Mouse (Mus musculus) liver, postnatal 0 days (tissue): Measurements from ENCODE around the gene A030005K14Rik. TPM values are rescaled to one million over a fixed set of nuclear protein-coding genes. Genes with fewer than 3 reads are reported as not detected.

Source experiments
- ATAC-seq: fragments of 200-750 bp; cut with Nextera tagmentation; 2 replicates; pipeline ENCODE4 v1.8.0; 2017; ENCODE audit warnings: mild to moderate bottlenecking, moderate library complexity
- DNase-seq: peaks from one replicate; pipeline ENCODE4 v3.0.0-alpha.2; 2016
- H3K27ac ChIP-seq: fragments of 300-500 bp; sonication (generic); 2 replicates; pipeline ENCODE4 v1.5.1; 2014; ENCODE audit warnings: antibody characterized with exemption, moderate library complexity, mild to moderate bottlenecking, low read depth
- H3K27me3 ChIP-seq: fragments of 300-500 bp; sonication (generic); 2 replicates; pipeline ENCODE4 v1.6.1; 2014; ENCODE audit warnings: low read length, control low read depth, mixed read lengths; ENCODE audit not compliant: insufficient read depth
- H3K36me3 ChIP-seq: fragments of 300-500 bp; sonication (generic); replicated peaks from 2 replicates; pipeline ENCODE4 v1.6.1; 2014; ENCODE audit warnings: mild to moderate bottlenecking, control low read depth, low read length, moderate library complexity, mixed read lengths; ENCODE audit not compliant: insufficient read depth
- H3K4me1 ChIP-seq: fragments of 300-500 bp; sonication (generic); 2 replicates; pipeline ENCODE4 v1.6.1; 2014; ENCODE audit warnings: antibody characterized with exemption, mild to moderate bottlenecking, control low read depth; ENCODE audit not compliant: insufficient read depth
- H3K4me2 ChIP-seq: fragments of 300-500 bp; sonication (generic); 2 replicates; pipeline ENCODE4 v1.6.1; 2014; ENCODE audit warnings: low read depth, mild to moderate bottlenecking, low read length, moderate library complexity, mixed read lengths
- H3K4me3 ChIP-seq: fragments of 300-500 bp; sonication (generic); 2 replicates; pipeline ENCODE4 v1.5.1; 2014; ENCODE audit warnings: low read depth, low read length
- H3K9ac ChIP-seq: fragments of 300-500 bp; sonication (generic); replicated peaks from 2 replicates; pipeline ENCODE4 v1.6.1; 2014; ENCODE audit warnings: mild to moderate bottlenecking, moderate library complexity
- H3K9me3 ChIP-seq: fragments of 300-500 bp; sonication (generic); 2 replicates; pipeline ENCODE4 v1.6.1; 2016; ENCODE audit warnings: mild to moderate bottlenecking, control low read depth, low read length, mixed read lengths
- CTCF ChIP-seq: sonication (generic); IDR thresholded peaks from 2 replicates; pipeline ENCODE4 v1.5.1; 2016; ENCODE audit warnings: antibody characterized with exemption, low read depth
- EP300 ChIP-seq: IDR thresholded peaks from 2 replicates; pipeline ENCODE4 v1.6.1; 2016; ENCODE audit warnings: antibody characterized with exemption, low read depth, mild to moderate bottlenecking
- WGBS: fragments of 180-500 bp; shearing (Covaris S2); extraction: QIAGEN DNeasy Blood & Tissue Kit; methylation state at CpG from one replicate; pipeline ENCODE4 v1.1.7; 2014; ENCODE audit not compliant: insufficient replicate concordance; 5-methylcytosine and 5-hydroxymethylcytosine counted together
- polyA plus RNA-seq: library from polyadenylated mRNA; unstranded; fragments of >200 nt; fragmentation: Nextera tagmentation; extraction: Ambion mirVana; gene quantifications from 2 replicates; pipeline ENCODE4 v1.2.1, GENCODE M21; 2015

The A030005K14Rik gene
- polyA plus RNA-seq, 1 experiment from 2014 or later, result not detected

DNA sequence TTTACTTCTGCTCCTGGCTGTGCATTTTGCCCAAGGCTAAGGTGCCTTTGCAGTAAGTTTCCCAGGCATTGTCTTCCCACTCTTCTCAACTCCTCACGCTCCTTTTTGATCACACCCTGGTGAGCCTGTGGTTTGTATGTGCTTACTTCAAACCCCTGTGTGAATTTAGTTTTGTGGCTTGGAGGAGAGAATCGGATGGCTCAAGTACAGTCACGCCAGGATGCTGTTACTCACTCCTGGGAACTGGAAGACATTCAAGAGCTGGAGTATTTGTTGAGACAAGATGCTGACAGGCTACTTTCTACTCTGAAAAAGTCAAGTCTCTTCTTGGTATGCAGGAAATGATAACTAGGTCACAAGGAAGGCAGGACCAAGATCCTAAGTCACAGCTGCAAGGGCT, 32.1 kb upstream of the A030005K14Rik start:
- Histone ChIP-seq H3K4me3 (no peak overlapping the region), H3K9me3 (no peaks in the 10 kb centered on the region), H3K27me3 (no peaks in the 10 kb centered on the region), H3K9ac (no peak overlapping the region), H3K4me2 (no peak overlapping the region), H3K36me3 (no peaks in the 10 kb centered on the region), H3K27ac (no peak overlapping the region), H3K4me1 (no peaks in the 10 kb centered on the region)
- WGBS, result 57% methylated on average over 3 of the region's 3 CpGs
- ATAC-seq (no peak), DNase-seq (no peak)
- no peak for TF ChIP-seq EP300
- no peak for TF ChIP-seq CTCF

DNA sequence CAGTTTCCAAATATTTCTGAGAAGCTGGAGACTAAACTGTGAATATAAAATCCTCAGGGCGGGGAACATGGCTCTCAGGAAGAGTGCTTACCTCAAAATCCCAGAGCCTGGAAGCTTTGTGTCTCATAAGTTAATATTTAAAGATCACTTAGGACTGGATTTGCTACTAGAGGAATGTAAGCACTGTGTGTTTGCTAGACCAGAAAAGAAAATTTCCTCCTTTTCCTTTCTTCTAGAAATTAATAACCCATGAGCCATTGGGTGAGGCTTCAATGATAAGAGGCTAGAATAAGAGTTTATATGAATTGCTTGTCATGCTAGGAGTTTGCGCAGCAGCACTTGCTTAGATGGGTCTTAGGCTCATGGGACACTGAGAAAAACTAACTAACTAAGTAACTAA, 25.6 kb upstream of the A030005K14Rik start:
- H3K4me3 ChIP-seq, result no peak overlapping the region
- no peak overlapping the region for H3K4me2 ChIP-seq
- DNase-seq (no peak), ATAC-seq (no peak)
- no peaks in the 10 kb centered on the region for H3K4me1 ChIP-seq
- no peak overlapping the region for H3K27ac ChIP-seq
- no peaks in the 10 kb centered on the region for H3K36me3 ChIP-seq
- WGBS, result 79% methylated on average over 2 of the region's 2 CpGs
- no peaks in the 10 kb centered on the region for H3K27me3 ChIP-seq
- no peaks in the 10 kb centered on the region for H3K9me3 ChIP-seq
- TF ChIP-seq EP300 (no peak), CTCF (no peak)
- H3K9ac ChIP-seq, result no peak overlapping the region

DNA sequence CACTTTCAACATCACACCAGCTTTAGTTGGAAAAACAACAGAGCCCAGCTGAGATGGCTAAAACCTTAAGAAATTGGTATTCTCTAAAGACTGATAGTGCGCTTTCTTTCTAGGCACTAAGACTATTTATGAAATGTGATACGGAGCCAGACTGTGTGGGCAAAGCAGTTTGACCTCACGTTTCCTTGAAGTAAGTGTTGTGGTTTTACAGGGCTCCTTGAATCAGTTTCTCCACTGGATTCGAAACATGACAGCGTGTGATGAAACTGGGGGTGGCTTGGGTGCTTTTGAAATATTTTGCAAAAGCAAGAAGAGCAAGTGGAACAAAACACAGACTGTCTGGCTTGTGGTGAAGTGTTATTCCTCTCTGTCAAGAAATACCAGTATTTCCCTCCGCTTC, 17.8 kb upstream of the A030005K14Rik start:
- TF ChIP-seq EP300 (no peak), CTCF (no peak)

DNA sequence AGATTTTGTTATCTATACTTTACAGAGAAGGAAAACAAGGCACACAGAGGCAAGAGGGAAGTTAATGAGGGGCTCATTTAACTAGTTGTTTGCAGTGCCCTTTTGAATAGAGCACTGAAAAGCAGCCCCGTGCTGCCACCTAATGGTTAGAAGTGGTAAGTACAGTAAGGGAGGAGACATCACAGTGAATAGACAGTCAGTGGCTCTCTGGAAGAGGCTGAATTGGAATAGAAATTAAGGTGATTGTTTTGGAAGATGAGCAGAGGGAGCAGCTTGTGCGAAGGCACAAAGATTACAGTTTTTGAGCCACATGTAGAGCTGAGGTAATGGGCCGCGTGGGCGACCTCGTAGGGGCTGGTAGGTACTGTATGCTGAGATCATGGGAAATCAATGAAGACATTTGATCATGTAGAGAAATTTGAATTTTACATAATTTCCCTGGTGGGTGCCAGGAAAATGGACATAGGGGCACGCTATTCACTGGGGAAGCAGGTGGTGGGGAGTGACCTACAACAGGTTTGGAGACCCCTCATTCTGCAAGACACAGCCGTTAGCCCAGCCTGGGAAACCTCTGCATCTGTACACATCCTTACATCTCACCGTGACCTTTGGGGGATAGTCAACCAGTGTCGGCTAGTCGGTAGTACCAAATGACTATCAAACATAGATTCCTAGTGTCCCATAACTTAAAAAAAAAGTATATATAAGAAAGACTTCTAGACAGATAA, 17.2 kb upstream of the A030005K14Rik start:
- Histone ChIP-seq H3K9me3 (no peaks in the 10 kb centered on the region), H3K27me3 (no peaks in the 10 kb centered on the region), H3K4me3 (0 out of 2 replicates have a peak overlapping the region, but pooled peaks have one; percentile 17), H3K27ac (no peak overlapping the region), H3K4me2 (peak overlapping the region; percentile 47), H3K36me3 (no peaks in the 10 kb centered on the region), H3K4me1 (no peaks in the 10 kb centered on the region), H3K9ac (no peak overlapping the region)
- peak; percentile 29 for DNase-seq
- no peak for TF ChIP-seq EP300
- peak; percentile 83 for TF ChIP-seq CTCF
- WGBS, result 44% methylated on average over 11 of the region's 11 CpGs
- no peak for ATAC-seq

More for the DNA sequence above, 17.8 kb upstream of the A030005K14Rik start:
- Histone ChIP-seq H3K4me1 (no peaks in the 10 kb centered on the region), H3K4me3 (no peak overlapping the region), H3K27ac (no peak overlapping the region), H3K9me3 (no peaks in the 10 kb centered on the region), H3K27me3 (no peaks in the 10 kb centered on the region), H3K36me3 (no peaks in the 10 kb centered on the region), H3K9ac (no peak overlapping the region), H3K4me2 (no peak overlapping the region)
- DNase-seq (no peak), ATAC-seq (no peak)
- 53% methylated on average over 6 of the region's 6 CpGs for WGBS

DNA sequence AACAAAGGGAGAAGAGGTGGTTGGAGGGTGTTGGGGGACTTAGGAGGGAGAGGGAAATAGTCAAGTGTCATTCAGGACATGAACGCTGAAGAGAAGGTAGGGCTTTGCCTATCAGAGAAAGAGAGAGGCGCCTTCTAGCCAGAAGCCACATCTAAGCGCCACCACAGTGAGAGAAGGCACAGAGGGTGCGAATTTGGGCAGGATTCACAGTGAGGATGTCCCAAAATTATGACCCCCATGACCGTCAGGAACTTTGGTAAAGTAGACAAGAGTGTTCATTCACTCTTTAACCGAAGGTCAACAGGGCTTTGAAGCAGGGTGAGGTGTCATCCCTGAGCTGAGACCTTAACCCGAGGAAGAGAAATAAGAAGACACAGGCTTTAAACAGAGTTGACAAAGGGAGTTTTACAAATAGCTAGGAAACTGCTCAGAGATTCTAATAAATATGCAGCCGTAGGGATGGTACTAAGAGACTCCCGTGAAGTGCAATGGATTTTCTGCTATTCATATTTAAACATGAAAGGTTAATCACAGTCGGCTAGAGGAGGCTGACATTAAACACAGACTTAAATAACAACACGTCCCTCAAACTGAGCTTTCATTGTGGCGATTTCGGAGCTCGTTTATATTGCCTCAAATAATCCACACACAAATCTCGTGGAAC, 16.5 kb upstream of the A030005K14Rik start:
- WGBS, result 36% methylated on average over 15 of the region's 15 CpGs
- Histone ChIP-seq H3K27ac (no peak overlapping the region), H3K4me3 (0 out of 2 replicates have a peak overlapping the region, but pooled peaks have one; percentile 17), H3K9me3 (no peaks in the 10 kb centered on the region), H3K9ac (no peak overlapping the region), H3K4me1 (no peaks in the 10 kb centered on the region), H3K27me3 (no peaks in the 10 kb centered on the region), H3K36me3 (no peaks in the 10 kb centered on the region), H3K4me2 (peak overlapping the region; percentile 47)
- DNase-seq (no peak), ATAC-seq (no peak)
- TF ChIP-seq CTCF, result no peak
- no peak for TF ChIP-seq EP300

DNA sequence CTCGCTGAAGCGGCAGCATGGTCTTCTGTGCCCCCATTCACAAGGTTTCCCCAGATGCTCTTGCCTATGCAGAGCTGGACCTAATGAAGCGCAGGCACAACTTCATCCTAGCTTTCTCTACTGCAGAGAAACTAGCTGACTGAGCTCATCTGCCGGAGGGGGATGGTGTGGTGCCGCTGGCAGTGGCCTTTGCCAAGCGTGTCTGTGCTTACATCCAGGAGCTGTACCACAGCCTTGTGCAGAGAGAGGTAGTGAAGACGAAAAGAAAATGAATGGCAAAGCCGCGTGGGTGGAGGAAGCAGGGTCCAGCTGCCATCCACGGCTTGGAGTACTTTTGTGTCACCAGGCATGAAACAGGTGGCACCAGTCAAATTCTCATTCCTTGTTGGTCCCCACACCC, 8.0 kb upstream of the A030005K14Rik start:
- DNase-seq (no peak), ATAC-seq (no peak)
- Histone ChIP-seq H3K27ac (no peak overlapping the region), H3K9ac (no peak overlapping the region), H3K4me3 (no peak overlapping the region), H3K36me3 (no peaks in the 10 kb centered on the region), H3K4me2 (no peak overlapping the region), H3K9me3 (no peaks in the 10 kb centered on the region), H3K27me3 (no peaks in the 10 kb centered on the region), H3K4me1 (no peaks in the 10 kb centered on the region)
- no peak for TF ChIP-seq EP300
- TF ChIP-seq CTCF, result no peak
- WGBS, result 81% methylated on average over 10 of the region's 10 CpGs
